Mouse (Mus musculus): ENCODE results near the gene Gpr50. TPM values are rescaled to one million over a fixed set of nuclear protein-coding genes. Genes with fewer than 3 reads are reported as not detected.

Gpr50 gene
- 0.24 and 1.0 TPM in 2 replicates for polyA plus RNA-seq (2015; fragmentation: Nextera tagmentation; extraction: Ambion mirVana)

- Histone ChIP-seq H3K4me2 (peak within 1 kb of the TSS; percentile 67), H3K9ac (peak within 1 kb of the TSS; percentile 52; the same call in 1 of the 2 replicates), H3K4me1 (replicated peaks) (no peaks in the 10 kb centered on the region), H3K9me3 (peaks cover 7% of the 10 kb centered on the region; the same call in 1 of the 2 replicates), H3K36me3 (no peaks in the 10 kb centered on the region), H3K4me3 (peak within 1 kb of the TSS; percentile 40), H3K27me3 (peaks cover 96% of the 10 kb centered on the region), H3K27ac (replicated peaks) (no peak within 1 kb of the TSS)
- 35% methylated on average over 9 of the region's 9 CpGs for WGBS
- ATAC-seq (ENCODE audit: low read depth), result no peak
Measured at GRCm38 (mm10) chrX:71663374-71663773, at the start of gene Gpr50. TSS of gene Gpr50 (plus strand) at chrX:71663667.

- Histone ChIP-seq H3K4me1 (replicated peaks) (no peaks in the 10 kb centered on the region), H3K27me3 (no peaks in the 10 kb centered on the region), H3K36me3 (no peaks in the 10 kb centered on the region), H3K4me3 (no peak overlapping the region), H3K9me3 (no peaks in the 10 kb centered on the region), H3K9ac (no peak overlapping the region), H3K27ac (replicated peaks) (no peak overlapping the region), H3K4me2 (no peak overlapping the region)
- no peak for ATAC-seq (ENCODE audit: low read depth)
- 88% methylated on average over 1 of the region's 1 CpGs for WGBS
Measured at GRCm38 (mm10) chrX:71622286-71622685, 41.2 kb upstream of the Gpr50 start.

GRCm38 (mm10) chrX:71623843-71624242 is 39.6 kb upstream of the Gpr50 start:
- no peak for ATAC-seq (ENCODE audit: low read depth)

DNA sequence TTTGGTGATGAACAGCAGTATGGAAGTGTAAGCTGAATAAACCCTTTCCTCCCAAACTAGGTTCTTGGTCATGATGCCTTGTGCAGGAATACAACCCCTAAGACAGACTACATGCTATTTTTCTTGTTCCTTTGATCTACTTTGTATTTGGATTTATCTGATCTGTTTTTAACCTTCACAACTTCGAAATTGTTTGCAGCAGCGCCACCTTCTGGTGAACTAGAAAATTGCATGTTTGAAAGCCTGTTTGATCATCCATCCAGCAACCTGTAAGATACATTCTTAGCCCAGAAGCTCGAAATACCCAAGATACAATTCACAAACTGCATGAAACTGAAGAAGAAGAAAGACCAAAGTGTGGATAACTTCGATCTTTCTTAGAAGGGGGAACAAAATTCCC is 35.2 kb upstream of the Gpr50 start:
- Histone ChIP-seq H3K4me2 (no peak overlapping the region), H3K36me3 (no peaks in the 10 kb centered on the region), H3K4me3 (no peak overlapping the region), H3K27me3 (no peaks in the 10 kb centered on the region), H3K27ac (replicated peaks) (no peak overlapping the region), H3K9me3 (no peaks in the 10 kb centered on the region), H3K4me1 (replicated peaks) (no peaks in the 10 kb centered on the region), H3K9ac (no peak overlapping the region)
- ATAC-seq (ENCODE audit: low read depth), result no peak
- 20% methylated on average over 4 of the region's 4 CpGs for WGBS

More at GRCm38 (mm10) chrX:71623843-71624242, 39.6 kb upstream of the Gpr50 start:
- Histone ChIP-seq H3K4me2 (no peak overlapping the region), H3K27ac (replicated peaks) (no peak overlapping the region), H3K36me3 (no peaks in the 10 kb centered on the region), H3K9ac (no peak overlapping the region), H3K4me3 (no peak overlapping the region), H3K9me3 (no peaks in the 10 kb centered on the region), H3K27me3 (no peaks in the 10 kb centered on the region), H3K4me1 (replicated peaks) (no peaks in the 10 kb centered on the region)
- 9% methylated on average over 1 of the region's 1 CpGs for WGBS

DNA sequence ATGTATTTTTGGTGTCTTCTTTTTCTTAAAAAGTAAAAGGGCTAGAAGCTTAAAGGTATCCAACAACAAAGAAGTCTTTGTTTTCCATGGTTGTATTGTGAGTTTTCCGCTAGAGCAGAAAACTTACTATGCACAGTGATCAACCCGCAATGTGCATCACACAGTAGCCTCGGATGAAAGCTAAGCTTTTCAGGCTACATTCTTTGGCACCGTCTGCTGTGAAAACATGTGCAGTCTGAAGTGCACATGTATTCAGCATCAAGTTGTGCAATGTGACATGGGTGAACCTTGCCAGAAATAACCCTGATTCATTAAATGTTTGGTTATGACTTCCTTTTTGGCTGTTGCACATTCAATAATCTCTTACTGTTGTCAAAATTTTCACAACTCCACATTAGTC is 32.8 kb upstream of the Gpr50 start:
- 65% methylated on average over 4 of the region's 4 CpGs for WGBS
- Histone ChIP-seq H3K9me3 (no peaks in the 10 kb centered on the region), H3K36me3 (no peaks in the 10 kb centered on the region), H3K4me1 (replicated peaks) (no peaks in the 10 kb centered on the region), H3K4me3 (no peak overlapping the region), H3K9ac (no peak overlapping the region), H3K27ac (replicated peaks) (no peak overlapping the region), H3K27me3 (no peaks in the 10 kb centered on the region), H3K4me2 (no peak overlapping the region)
- no peak for ATAC-seq (ENCODE audit: low read depth)

DNA sequence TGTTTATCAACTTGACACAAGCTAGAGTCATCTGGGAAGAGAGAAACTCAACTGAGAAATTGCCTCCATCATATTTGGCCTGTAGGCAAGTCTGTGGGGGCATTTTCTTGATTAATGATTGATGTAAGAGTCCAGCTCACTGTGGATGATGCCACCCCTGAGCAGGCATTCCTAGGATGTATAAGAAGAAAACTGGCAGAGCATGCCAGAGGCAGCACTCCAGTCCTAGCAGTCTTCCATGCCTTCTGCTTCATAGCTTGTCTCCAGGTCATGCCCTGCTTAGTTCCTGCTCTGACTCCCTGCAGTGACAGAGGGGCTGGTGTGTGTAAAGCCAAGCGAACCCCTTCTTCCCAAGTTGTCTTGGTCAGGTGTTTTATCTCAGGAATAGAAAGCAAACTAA is 32.3 kb upstream of the Gpr50 start:
- Histone ChIP-seq H3K4me3 (no peak overlapping the region), H3K4me1 (replicated peaks) (no peaks in the 10 kb centered on the region), H3K9me3 (no peaks in the 10 kb centered on the region), H3K4me2 (no peak overlapping the region), H3K9ac (no peak overlapping the region), H3K27me3 (no peaks in the 10 kb centered on the region), H3K36me3 (no peaks in the 10 kb centered on the region), H3K27ac (replicated peaks) (no peak overlapping the region)
- ATAC-seq (ENCODE audit: low read depth), result no peak
- 62% methylated on average over 1 of the region's 1 CpGs for WGBS

GRCm38 (mm10) chrX:71647958-71648357 is 15.5 kb upstream of the Gpr50 start:
- H3K27ac ChIP-seq (replicated peaks), result no peak overlapping the region

GRCm38 (mm10) chrX:71648434-71648833 is 15.0 kb upstream of the Gpr50 start:
- H3K4me2 ChIP-seq, result no peak overlapping the region
- H3K27ac ChIP-seq (replicated peaks), result no peak overlapping the region
- no peak overlapping the region for H3K9ac ChIP-seq
- H3K36me3 ChIP-seq, result no peaks in the 10 kb centered on the region
- no peaks in the 10 kb centered on the region for H3K27me3 ChIP-seq
- no peaks in the 10 kb centered on the region for H3K9me3 ChIP-seq
- H3K4me1 ChIP-seq (replicated peaks), result 0 out of 2 replicates have a peak, but pooled peaks cover 3% of the 10 kb centered on the region
- H3K4me3 ChIP-seq, result no peak overlapping the region
- ATAC-seq (ENCODE audit: low read depth), result 0 out of 2 replicates have a peak, but pooled peaks have one; percentile 40
- 7% methylated on average over 1 of the region's 1 CpGs for WGBS

More at GRCm38 (mm10) chrX:71647958-71648357, 15.5 kb upstream of the Gpr50 start:
- no peaks in the 10 kb centered on the region for H3K36me3 ChIP-seq
- 0 out of 2 replicates have a peak, but pooled peaks cover 3% of the 10 kb centered on the region for H3K4me1 ChIP-seq (replicated peaks)
- H3K9me3 ChIP-seq, result no peaks in the 10 kb centered on the region
- WGBS, result 2% methylated on average over 6 of the region's 6 CpGs
- H3K4me3 ChIP-seq, result no peak overlapping the region
- H3K27me3 ChIP-seq, result no peaks in the 10 kb centered on the region
- no peak overlapping the region for H3K9ac ChIP-seq
- H3K4me2 ChIP-seq, result no peak overlapping the region
- peak; percentile 72; the same call in 1 of the 2 replicates for ATAC-seq (ENCODE audit: low read depth)

GRCm38 (mm10) chrX:71648848-71649454 is 14.5 kb upstream of the Gpr50 start:
- H3K9me3 ChIP-seq, result no peaks in the 10 kb centered on the region
- H3K27ac ChIP-seq (replicated peaks), result no peak overlapping the region
- H3K36me3 ChIP-seq, result no peaks in the 10 kb centered on the region
- no peak overlapping the region for H3K4me2 ChIP-seq
- no peak overlapping the region for H3K4me3 ChIP-seq
- ATAC-seq (ENCODE audit: low read depth), result peak; percentile 78
- H3K27me3 ChIP-seq, result no peaks in the 10 kb centered on the region
- H3K4me1 ChIP-seq (replicated peaks), result 0 out of 2 replicates have a peak, but pooled peaks cover 3% of the 10 kb centered on the region
- H3K9ac ChIP-seq, result no peak overlapping the region
- 49% methylated on average over 6 of the region's 6 CpGs for WGBS

DNA sequence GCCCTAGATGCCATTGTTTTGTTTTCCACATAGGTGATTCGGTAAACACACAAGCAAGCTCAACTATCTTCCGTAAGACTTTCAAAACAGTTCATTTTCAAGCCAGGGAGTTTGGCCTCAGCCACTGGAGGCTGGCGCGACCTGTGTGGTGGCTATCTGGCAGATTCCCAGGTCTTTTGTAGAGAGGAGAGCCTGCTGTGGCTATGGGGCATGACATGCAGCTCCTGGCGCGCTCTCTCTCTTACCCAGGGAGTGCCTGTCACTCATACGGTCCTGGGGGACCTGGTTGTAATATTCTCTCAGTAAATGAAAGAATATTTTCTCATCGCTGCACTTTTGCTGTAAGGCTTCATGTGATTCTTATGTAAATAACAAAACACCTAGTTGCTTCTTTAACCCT is 13.5 kb upstream of the Gpr50 start:
- no peak for ATAC-seq (ENCODE audit: low read depth)
- WGBS, result 39% methylated on average over 8 of the region's 8 CpGs
- Histone ChIP-seq H3K4me1 (replicated peaks) (0 out of 2 replicates have a peak, but pooled peaks cover 3% of the 10 kb centered on the region), H3K4me3 (no peak overlapping the region), H3K27me3 (no peaks in the 10 kb centered on the region), H3K36me3 (no peaks in the 10 kb centered on the region), H3K4me2 (no peak overlapping the region), H3K9ac (no peak overlapping the region), H3K27ac (replicated peaks) (no peak overlapping the region), H3K9me3 (no peaks in the 10 kb centered on the region)

DNA sequence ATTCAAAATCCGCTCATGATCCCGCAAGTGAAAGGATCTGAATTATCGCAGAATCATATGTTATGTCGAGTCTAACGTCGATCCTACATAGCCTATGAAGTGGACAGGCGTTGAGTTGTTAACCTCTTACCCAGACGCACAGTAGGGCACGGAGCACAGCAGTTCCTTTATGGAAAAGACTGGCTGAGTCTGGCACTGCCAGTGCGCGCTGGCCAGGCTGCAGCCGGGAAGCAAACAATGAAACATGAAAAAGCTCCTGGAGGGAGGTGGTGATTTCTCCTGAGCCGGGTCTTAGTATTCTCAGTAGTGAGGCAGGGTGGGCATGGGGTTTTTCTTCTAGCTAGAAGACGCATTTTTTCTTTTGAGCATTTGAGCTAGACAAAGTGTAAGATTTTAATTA is 1.7 kb upstream of the Gpr50 start:
- H3K9me3 ChIP-seq, result peaks cover 7% of the 10 kb centered on the region; the same call in 1 of the 2 replicates
- no peaks in the 10 kb centered on the region for H3K36me3 ChIP-seq
- no peak for ATAC-seq (ENCODE audit: low read depth)
- H3K9ac ChIP-seq, result no peak overlapping the region
- peak overlapping the region; percentile 31; the same call in 1 of the 2 replicates for H3K4me2 ChIP-seq
- H3K4me1 ChIP-seq (replicated peaks), result no peaks in the 10 kb centered on the region
- H3K4me3 ChIP-seq, result peak overlapping the region; percentile 17
- no peak overlapping the region for H3K27ac ChIP-seq (replicated peaks)
- 16% methylated on average over 14 of the region's 14 CpGs for WGBS
- H3K27me3 ChIP-seq, result peaks cover 81% of the 10 kb centered on the region

DNA sequence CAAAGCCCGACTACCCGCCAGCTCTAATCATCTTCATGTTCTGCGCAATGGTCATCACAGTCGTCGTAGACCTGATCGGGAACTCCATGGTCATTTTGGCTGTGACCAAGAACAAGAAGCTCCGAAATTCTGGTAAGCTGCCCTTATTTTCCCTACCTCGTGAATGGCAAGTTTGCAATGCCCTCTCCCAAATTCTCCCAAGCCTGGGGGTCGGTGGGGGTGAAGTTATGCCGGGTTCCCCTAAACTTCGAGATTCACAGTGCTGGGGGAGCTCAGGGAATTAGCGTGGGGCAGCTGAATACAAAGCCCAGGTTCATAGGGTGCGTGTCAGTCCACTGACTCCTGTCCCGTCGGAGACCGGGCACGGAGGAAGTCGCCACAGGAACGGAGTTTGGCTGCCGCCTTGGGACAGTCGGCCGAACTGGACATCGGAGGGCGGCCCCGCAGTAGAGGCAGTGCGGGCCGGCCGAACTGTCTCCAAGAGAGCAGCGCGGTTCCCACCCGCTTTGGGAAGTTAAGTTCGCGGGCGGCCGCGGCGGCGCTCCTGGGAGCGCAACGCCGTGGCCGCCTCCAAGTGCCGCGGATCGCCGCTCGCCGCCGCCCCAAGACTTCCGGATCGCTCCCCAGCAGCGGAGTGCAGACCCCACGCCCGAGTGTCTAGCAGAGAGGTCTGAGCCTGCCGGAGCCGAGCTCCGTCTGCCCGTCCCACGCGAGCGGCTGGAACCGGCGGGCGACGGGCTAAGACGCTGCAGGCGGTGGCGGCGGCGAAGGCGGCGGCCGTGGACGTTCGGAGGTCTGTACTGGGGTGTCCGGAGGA is 612 bp downstream of the Gpr50 start:
- H3K9me3 ChIP-seq, result peaks cover 7% of the 10 kb centered on the region; the same call in 1 of the 2 replicates
- WGBS, result 10% methylated on average over 74 of the region's 76 CpGs
- H3K27ac ChIP-seq (replicated peaks), result no peak overlapping the region
- peak overlapping the region; percentile 52; the same call in 1 of the 2 replicates for H3K9ac ChIP-seq
- ATAC-seq (ENCODE audit: low read depth), result peak; percentile 40; the same call in 1 of the 2 replicates
- H3K4me2 ChIP-seq, result peak overlapping the region; percentile 67
- H3K4me1 ChIP-seq (replicated peaks), result no peaks in the 10 kb centered on the region
- no peaks in the 10 kb centered on the region for H3K36me3 ChIP-seq
- H3K27me3 ChIP-seq, result peaks cover 95% of the 10 kb centered on the region
- peak overlapping the region; percentile 40 for H3K4me3 ChIP-seq

All from neural tube, embryonic 13.5 days (tissue).